Mouse (Mus musculus) kidney, postnatal 10 days (tissue): ENCODE results near the gene Iffo2.

Source experiments
- DNase-seq: peaks from one replicate; pipeline ENCODE4 v3.0.0; 2021; ENCODE audit warnings: mixed read lengths

Gene Iffo2

GRCm38 (mm10) chr4:139611542-139611953, 81.2 kb downstream of the Iffo2 start:
- DNase-seq, result peak; percentile 91

DNA sequence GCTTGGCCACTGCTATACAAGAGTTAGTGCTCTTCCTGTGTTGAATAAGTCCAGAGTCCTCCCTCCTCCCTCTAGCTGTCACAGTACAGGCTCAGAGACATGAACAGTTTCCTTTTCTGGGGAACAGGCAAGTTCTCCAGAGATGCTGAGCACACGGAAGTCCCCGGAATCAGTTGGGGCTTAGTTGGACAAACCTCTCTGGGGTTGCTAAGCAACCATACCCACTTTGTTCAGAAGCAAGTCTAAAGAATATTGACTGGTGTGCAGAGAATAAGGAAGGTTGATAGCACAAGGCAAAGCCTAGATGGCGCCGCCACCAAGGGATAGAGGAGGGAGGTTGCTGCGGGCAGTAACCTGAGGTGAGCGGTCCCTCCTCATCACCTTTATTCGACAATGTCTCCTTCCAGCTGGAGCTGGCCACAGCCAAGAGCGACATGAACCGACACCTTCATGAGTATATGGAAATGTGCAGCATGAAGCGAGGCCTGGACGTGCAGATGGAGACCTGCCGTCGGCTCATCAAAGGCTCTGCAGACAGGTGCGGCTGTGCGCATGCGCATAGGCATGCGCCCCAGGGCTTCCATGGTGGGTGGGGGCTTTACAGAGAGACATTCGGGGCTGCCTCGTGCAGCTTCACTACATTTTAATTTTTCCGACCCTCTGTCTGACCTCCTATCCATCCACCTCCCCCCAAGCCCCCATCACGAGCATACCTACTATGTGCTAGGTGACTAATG, 84.3 kb downstream of the Iffo2 start:
- DNase-seq, result no peak

DNA sequence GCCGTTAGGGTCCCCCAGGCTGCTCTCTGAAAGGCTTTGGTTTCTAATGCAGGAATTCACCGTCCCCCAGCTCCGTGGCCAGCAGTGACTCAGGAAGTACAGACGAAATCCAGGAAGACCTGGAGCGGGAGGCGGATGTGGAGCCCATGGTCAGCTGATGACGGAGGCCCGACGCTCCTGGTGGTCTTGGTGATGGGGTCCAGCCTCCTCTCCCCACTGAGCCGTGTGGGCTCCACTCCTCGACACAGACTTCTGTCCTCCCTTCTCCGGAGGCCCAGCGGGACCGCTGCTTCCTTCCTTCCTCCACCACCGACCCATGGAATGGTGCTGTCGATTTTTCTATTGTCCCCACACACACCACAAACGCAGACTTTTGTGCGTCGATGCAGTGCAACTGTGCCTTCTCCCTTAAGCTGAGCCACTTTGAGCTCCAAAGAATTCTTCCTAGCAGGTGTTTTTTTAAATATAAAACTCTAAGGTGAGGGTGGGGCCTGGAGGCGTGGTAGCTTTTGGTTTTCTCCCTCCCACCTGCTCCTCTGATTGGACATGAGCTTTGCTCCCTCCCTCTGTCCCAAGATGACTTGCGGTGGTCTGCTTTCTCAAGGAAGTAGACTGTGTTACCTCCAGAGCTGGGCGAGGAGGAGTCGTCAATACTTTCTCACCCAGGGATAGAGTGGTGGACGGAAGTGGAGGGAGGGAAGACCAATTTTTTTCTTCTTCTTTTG, 86.1 kb downstream of the Iffo2 start:
- peak; percentile 61 for DNase-seq

DNA sequence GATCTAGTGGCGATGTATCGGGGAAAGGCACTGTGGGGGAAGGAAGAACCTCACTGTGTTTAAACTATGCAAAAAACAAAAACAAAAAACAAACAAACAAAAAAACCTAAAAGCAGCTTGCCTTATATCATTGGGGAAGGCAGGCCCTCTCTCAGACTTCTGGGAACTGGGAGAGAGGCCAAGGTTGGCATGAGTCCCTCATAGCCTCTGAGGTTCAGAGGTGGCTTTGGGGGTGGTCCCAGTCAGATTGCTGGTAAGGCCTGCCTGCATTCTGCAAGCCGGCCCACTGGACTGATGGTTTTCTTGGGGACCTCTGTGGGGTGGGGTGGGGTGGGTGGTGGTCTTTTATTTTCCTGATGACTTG, 86.6 kb downstream of the Iffo2 start:
- no peak for DNase-seq

- no peak for DNase-seq
Observed at GRCm38 (mm10) chr4:139619765-139620164, 89.4 kb downstream of the Iffo2 start.

DNA sequence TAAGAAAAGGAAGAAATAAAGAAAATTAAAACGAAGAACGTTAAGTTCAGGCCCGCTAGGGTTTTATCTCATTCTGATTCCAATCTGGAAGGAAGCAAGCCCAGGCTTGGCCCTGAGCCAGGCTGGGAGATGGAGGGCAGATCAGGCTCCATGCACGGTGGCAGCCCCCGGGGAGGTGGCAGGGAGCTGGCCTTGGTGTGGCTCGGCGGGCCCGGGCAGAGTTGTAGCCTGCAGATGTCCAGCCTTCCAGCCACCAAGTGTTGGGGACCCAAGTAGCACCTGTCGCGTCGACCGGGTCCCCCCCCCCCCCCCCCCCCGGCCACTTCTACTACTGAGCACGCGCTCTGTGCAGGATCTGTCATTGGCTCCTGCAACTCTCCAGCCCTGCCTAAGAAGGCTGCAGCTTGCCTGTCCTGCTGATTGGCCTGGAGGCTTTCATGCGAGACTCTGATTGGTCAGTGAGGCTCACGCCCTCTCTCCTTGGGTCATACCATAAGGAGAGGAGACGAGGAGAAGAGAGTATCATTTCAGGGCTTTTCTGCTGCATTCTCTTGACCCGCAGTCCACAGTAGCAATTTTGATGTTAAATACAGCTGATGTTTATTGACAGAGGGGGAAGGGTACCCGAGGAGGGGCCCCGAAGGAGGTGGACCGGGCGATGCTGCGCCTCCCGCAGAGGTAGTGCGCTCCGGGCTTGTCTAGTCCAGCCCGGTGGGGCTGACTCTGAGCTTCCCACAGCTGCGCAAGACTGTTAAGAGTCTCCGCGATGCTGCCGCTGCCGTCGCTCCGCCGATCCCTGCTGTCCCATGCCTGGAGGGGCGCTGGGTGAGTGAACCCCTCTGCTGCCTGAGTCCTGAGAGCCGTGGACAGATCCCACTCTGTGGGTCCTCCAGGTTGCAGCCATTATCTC, 92.3 kb downstream of the Iffo2 start, which contains the start of gene Aldh4a1:
TSS of gene Aldh4a1 (plus strand) at position 494 of the 910 bp plus-strand sequence.
- DNase-seq, result peak; percentile 92

DNA sequence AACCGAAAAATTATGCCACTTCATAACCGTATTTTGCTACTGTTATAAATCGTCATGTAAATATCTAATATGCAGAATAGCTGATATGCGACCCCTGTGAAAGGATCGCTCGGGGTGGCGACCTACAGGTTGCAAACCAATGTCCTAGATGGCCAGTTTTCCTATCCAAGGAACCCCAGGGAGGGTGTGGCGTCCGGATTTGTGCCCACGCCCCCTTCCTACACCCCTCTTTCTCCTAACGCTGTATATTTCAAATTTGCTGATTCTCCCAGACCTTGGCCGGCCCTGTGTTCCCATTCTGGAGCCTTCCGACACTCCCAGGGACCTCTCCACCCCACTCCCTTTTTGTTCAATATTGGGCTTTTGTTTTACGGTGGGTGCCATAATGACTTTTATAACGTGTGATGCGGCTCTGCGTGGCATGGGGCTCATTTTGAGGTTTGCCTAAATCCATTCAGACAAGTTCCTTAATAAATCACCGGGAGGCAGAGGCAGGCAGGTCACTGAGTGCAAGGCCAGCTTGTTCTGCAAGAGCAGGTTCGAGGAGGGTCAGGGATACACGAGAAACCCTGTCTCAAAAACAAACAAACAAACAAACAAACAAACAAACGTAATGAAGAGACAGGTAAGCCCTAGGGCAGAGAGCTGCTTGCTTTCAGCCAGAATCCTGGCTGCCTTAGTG, 93.2 kb downstream of the Iffo2 start:
- DNase-seq, result no peak

DNA sequence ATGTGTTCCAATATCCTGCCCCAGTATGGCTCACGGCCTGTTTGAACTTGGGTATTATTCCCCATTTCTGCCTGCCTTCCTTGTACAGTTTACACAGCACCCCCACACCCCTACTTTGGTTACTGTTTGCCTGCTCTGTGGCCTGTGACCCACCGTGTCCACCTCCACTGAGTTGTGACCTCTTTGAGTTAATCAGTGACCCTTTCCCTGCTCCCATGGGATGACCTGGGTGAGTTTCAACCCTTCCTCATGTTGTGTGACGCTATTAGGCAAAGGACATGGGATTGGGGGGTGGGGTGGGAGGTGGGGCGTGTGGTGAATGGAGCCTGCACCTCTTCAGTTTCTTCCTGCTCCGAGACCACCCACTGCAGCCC, 93.8 kb downstream of the Iffo2 start:
- DNase-seq, result peak; percentile 63

DNA sequence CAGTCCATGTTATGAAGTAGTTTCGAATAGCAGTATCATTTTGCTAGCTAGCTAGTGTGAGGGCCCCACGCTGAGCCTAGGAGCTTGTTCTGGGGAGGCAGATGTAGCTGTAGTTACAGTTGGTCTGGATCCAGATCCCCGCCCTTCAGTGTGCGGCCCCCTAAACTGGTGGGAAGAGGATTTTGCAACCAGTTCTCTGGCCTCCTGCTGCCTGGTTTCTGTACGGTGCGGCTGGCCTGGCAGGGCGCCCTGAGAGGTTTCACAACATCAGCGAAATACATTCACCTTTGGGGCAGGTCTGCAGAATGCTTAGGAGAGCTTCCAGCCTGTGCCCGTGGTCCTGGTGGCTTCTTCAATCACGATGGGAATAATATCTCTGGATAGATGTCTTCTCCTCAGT, 94.4 kb downstream of the Iffo2 start:
- DNase-seq, result peak; percentile 81

DNA sequence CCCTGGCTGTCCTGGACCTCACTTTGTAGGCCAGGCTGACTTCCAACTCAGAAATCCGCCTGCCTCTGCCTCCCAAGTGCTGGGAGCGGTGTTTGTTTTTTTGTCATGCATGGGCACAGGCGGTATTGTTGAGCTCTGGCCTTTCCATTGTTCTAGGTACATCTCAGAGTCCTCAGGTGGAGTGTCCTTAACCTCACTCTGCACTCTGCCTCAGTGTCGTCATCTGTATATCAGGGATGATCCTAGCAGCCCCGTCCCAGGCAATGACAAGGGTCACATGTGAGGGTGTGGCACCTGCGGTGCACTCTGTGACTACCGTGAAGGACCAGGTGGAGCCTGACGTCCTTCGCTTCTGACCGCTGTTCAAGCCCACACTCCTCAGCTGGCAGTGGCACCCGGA, 97.0 kb downstream of the Iffo2 start:
- no peak for DNase-seq

DNA sequence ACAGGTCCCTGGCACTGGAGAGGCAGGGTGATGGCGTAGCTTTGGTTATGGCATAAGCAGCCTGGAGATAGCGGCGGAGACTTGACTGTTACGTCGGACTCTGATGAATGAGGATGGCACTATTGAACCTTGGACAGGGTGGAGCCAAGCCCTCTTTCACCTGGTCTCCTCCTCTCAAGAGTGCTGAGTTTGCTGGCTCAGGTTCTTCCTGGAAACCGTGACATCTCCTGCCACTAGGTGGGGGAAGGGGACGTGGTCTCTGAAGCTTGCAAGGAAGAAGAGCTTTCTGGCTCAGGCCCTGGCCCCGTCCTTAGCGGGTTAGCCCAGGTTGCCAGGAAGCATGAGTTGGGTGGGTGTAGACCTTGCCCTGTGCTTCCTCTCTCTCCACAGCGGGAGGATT, 99.8 kb downstream of the Iffo2 start:
- peak; percentile 68 for DNase-seq

GRCm38 (mm10) chr4:139631141-139631540, 100.8 kb downstream of the Iffo2 start:
- peak; percentile 58 for DNase-seq

GRCm38 (mm10) chr4:139631569-139632253, 101.4 kb downstream of the Iffo2 start:
- no peak for DNase-seq

- no peak for DNase-seq
Observed at GRCm38 (mm10) chr4:139632254-139632580, 101.9 kb downstream of the Iffo2 start.

- peak; percentile 84 for DNase-seq
Observed at GRCm38 (mm10) chr4:139636373-139636772, 106.0 kb downstream of the Iffo2 start.

- DNase-seq, result no peak
Observed at GRCm38 (mm10) chr4:139637847-139638246, 107.5 kb downstream of the Iffo2 start.

DNA sequence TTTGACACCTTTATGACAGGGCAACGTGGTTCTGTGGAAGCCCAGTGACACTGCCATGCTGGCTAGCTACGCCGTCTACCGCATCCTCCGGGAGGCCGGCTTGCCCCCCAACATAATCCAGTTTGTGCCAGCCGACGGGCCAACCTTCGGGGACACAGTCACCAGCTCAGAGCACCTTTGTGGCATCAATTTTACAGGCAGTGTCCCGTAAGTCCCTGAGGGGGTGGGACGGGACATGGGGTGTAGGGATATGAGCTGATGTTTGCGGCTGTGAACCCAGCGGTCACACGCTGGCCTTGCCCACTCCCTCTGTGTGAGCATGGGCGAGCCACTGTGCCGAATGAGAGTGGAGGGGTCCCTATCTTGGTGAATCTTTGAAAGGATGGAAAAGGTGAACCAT, 108.0 kb downstream of the Iffo2 start:
- no peak for DNase-seq

DNA sequence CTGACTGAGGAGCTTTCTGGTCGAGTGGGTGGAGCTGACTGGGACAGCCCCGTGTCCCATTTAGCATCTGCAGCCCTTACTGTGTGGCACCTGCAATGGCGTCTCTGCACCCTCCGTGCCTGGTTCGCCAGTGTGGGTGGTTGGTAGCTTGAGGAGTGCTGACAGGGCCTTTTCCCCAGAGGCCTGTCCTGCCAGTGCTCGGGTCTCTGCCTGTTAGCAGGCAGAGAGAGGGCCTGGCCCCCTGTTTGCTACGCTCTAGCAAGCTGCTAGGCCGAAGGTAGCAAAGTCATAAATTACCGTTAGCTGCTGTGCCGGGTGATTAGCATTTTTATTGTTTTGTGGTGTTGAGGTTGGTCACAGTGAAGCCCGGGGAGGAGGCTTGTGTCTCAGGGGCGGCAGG, 109.5 kb downstream of the Iffo2 start:
- peak; percentile 60 for DNase-seq

GRCm38 (mm10) chr4:139640333-139640732, 110.0 kb downstream of the Iffo2 start:
- no peak for DNase-seq

DNA sequence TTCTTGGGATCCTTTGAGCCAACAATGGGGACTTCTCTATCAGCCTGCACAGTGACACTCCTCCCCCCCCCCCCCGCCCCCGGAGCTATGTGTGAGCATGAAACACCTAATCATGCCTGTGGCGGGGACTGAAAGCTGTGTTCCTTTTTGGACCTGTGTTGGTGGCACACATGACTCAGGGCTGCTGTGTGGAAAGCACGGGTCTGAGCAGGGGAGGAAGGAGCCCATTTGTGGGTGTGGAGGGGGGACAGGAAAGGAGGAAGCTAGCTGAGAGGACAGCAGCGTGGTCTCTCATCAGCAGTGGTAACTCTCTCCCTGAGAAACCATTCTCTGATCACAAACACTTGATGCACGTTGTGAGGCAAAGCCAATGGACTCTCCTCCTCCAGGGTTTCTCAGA, 110.4 kb downstream of the Iffo2 start:
- DNase-seq, result no peak

DNA sequence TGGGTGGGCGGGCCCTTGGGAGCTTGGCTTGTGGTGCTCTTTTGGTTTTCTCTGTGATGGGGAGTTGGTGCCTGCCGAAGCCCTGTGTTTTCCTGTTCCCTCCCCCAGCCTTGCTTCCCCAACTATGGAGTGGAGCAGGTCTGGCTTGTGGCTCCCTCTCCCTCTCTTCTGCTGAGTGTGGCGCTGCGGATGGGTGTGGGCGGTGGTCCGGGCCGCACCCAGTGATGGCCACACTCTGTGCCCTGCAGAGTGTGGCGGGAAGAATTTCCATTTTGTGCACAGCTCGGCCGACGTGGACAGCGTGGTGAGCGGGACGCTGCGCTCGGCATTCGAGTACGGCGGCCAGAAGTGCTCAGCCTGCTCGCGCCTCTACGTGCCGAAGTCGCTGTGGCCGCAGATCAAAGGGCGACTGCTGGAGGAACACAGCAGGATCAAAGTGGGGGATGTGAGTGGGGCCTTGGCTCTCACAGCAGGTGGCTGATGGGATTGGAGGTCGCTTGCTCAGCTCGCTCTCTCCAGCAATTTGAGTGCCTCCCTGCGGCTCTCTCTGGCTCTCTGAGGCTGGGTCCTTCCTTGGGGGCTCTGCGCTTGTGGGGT, 111.6 kb downstream of the Iffo2 start:
- DNase-seq, result no peak

DNA sequence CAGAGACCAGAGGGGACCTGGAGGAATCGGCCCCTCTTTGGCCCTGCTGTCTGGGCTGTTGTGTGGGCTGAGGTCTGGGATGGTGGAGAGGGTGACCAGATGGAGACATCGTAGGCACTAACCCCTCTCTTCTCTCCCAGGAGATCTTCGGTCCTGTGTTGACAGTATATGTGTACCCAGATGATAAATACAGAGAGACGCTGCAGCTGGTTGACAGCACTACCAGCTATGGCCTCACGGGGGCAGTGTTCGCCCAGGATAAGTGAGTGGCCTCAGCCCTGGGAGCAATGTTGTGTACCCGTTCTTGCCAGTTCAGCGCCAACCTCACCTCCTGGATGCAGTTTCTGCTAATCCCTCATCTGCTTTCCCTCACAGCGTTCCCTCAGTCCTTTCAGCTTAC, 113.6 kb downstream of the Iffo2 start:
- DNase-seq, result peak; percentile 86
